Mouse (Mus musculus) lung, postnatal 0 days (tissue): ENCODE results near the gene Hnrnpm.

Source experiments
- CTCF ChIP-seq: IDR thresholded peaks from 2 replicates; pipeline ENCODE4 v1.5.1; 2016; ENCODE audit warnings: antibody characterized with exemption, mild to moderate bottlenecking
- EP300 ChIP-seq: IDR thresholded peaks from 2 replicates; pipeline ENCODE4 v1.6.1; 2016; ENCODE audit warnings: antibody characterized with exemption, mild to moderate bottlenecking, control low read depth

DNA sequence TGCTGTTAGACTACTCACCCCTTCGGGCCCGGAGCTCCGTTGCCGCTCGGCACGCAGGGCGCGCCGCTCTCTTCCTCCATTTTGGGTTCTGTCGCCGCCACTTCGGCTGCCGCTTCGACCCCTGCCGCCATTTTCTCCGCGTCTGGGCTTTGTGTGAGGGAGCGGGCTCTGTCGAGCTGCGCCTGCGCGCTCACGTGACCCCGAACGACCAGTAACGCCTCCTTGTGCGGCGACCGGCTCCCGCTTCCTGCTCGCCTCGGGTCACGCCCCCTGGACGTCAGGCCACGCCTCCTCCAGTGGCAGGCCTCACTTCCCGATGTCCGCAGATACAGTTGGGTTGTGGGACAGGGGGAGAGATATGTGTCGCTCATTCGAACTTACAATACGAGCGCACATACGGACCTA, 1.4 kb downstream of the Hnrnpm start:
- TF ChIP-seq CTCF: peak; percentile 21; the same call in 1 of the 2 replicates
- TF ChIP-seq EP300: no peak
